Mouse (Mus musculus) adrenal gland, adult 2 months (tissue): ENCODE results near the gene Polr1b. TPM values are rescaled to one million over a fixed set of nuclear protein-coding genes. Genes with fewer than 3 reads are reported as not detected.

Experiments
- DNase-seq: peaks from one replicate; pipeline ENCODE4 v3.0.0; 2021
- long read RNA-seq: library from polyadenylated mRNA; stranded (forward); transcript quantifications from one replicate; pipeline ENCODE4 v2.0.0, GENCODE M21; 2021
- polyA plus RNA-seq: library from polyadenylated mRNA; depleted of rRNA; stranded (reverse); fragments of >200 nt; gene quantifications from 2 replicates; pipeline ENCODE4 v1.2.3, GENCODE M21; 2012; rRNA removed
- total RNA-seq, 2 experiments: library from RNA; stranded (reverse); gene quantifications; 2 replicates each; pipeline ENCODE4 v1.2.3; 2021

Polr1b gene
- total RNA-seq (10 to 100 TPM; 15.1 to 19.0 TPM), polyA plus RNA-seq (15.9 and 16.7 TPM in 2 replicates)
- long read RNA-seq, transcript Polr1b-202 (15 exons, 3,998 nt): major isoform, 12 of 13 reads
- long read RNA-seq, partial matches to known transcripts: 1 of 13 reads
- long read RNA-seq, other reads (novel, unspliced or antisense): 0 of 13 reads

GRCm38 (mm10) chr2:129100784-129101310 lies at the start of gene Polr1b:
Gene Polr1b (plus strand): TSS chr2:129100995.
- peak; percentile 96 for DNase-seq

GRCm38 (mm10) chr2:129052451-129052983 lies 48.3 kb upstream of the Polr1b start:
- no peak for DNase-seq

DNA sequence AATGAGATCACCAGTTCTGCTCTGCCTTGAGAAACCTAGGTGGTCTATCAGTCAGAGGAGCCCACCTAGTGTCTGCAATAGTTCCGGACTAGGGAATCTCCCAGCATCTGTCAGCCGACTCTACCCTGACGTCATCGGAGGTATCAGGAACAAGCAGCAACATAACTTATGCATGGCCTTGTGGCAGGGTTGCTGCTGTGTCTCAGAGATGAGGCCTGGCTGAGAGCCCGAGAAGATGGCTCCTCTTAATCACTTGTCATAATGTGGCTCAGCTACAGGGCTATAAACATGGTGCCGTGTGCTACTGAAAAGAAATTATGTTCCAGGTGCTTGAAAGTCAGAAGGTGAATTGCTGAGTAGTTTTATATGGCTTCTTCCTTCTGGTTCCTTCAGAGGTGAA lies 45.1 kb upstream of the Polr1b start:
- peak; percentile 53 for DNase-seq

DNA sequence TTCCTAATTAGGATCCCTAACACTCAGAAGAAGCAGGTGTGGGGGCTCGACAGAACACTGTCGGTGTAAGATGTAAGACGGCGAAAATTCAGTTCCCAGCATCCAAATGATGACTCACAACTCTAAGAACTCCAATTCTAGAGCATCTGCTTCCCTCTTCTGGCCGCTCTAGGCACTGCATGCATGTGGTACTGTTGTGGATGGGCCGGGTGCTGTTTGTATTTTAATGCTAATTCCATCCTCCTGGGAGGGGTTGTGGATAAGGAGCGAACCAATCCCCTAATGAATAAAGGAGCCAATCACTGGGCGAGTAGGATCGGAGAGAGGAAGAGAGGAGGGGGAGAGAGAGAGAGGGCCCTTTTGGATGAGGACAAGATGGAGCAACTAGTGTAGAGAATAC lies 44.2 kb upstream of the Polr1b start:
- no peak for DNase-seq

DNA sequence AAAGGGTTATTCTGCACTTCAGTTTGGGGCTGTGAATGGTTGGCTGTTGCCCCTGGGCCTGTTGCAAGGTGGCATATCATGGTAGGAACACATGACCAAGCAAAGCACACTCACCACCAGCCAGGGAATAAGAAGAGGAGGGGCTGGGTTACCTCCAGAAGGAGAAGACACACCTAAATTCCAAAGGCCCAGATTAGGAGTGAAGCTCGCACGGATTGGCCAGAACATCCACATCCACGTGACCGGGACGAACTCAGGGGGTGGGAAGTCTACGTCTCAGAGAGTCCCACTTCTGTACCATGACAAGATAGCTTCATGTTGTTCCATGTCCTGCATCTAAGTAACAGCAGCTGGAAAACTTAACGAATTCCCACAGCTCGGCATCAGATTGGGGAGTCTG lies 43.5 kb upstream of the Polr1b start:
- no peak for DNase-seq

DNA sequence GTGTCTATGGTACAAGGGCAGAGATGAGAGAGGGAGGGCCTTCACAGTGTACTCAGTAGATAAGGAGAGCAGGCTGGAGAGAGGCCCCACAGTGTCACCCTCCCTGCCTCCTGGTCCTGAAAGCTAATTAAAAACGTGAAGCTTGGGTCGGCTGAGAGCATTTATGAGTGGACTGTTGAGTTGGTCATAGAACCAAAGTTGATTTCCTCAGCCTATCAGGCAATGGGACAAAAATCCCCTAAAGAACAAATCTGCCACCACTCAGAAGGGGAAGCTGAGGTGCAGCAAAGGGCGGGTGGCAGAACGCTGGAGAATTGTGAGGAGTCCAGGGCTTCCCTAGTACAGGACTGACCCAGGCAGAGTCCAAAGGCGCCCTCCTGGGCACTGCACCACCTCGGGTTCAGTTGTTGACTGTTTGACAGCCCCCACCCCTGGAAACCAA lies 42.9 kb upstream of the Polr1b start:
- DNase-seq: no peak

- DNase-seq: no peak
These were observed 39.2 kb upstream of the Polr1b start for GRCm38 (mm10) chr2:129061456-129062059.

- peak; percentile 90 for DNase-seq
These were observed 35.1 kb upstream of the Polr1b start, which contains the start of gene Ttl for GRCm38 (mm10) chr2:129065437-129066282. Gene Ttl (plus strand): TSS chr2:129065942.

DNA sequence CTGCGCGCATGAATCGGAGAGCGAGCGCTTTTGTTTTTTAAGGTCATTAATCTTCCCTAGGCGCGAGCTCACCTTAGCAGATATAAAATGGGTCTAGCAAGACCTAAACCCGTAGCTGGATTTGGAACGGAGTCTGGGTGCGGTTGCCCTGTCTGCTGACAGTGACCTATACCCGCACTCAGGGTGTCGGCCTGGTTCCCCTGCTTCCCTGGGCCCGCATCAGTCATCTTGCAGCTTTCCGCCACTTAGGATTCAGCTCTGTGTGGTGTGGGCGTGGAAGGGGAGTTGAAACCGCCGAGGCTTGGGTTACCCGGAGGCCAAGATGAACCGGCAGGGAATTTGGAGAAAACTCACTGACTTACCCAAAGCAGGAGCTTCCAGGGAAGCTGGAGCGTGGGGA lies 34.5 kb upstream of the Polr1b start:
- peak; percentile 78 for DNase-seq

GRCm38 (mm10) chr2:129070296-129070695 lies 30.5 kb upstream of the Polr1b start:
- no peak for DNase-seq

- no peak for DNase-seq
These were observed 22.5 kb upstream of the Polr1b start for GRCm38 (mm10) chr2:129078313-129078712.

GRCm38 (mm10) chr2:129079194-129079593 lies 21.6 kb upstream of the Polr1b start:
- no peak for DNase-seq

GRCm38 (mm10) chr2:129081097-129081496 lies 19.7 kb upstream of the Polr1b start:
- no peak for DNase-seq

DNA sequence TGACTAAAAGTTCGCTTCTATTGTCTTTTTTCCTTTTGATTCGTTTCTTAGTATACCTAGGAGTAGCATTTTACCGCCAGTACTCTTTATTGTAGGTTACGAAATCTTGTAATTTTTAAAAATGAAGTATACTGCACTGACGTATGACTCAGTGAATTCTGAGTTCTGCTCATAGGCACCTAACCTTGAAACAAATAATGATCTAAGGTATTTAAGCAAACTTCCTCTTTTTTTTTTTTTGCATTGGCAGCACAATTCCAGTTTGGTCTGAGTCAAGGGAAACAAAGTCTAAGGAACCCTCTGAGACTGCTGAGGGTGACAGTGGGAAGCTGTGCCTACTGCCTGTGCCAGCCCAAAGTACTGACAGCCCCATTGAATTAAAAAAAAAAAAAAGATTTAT lies 17.3 kb upstream of the Polr1b start:
- no peak for DNase-seq

GRCm38 (mm10) chr2:129084959-129085358 lies 15.8 kb upstream of the Polr1b start:
- DNase-seq: no peak

GRCm38 (mm10) chr2:129087520-129087919 lies 13.3 kb upstream of the Polr1b start:
- DNase-seq: no peak

DNA sequence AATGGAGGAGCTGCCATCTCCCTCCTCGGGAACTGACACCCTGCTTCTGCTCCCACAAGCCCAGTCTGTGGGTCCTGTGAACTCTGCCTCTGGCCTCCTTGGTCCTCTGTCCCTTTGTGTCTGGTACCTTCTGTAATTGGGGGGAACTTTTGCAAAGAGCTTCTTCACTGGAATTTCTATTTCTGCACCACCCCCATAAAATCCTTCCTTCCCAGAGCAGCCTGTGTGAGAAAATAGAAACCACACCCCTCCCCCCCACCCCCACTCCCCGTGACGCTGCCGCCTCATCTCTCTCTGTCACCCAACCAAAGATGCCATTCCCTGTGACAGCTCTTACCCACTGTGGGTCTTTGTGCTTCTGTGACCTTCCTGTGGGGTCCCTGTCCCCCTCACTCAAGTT lies 10.4 kb upstream of the Polr1b start:
- no peak for DNase-seq

DNA sequence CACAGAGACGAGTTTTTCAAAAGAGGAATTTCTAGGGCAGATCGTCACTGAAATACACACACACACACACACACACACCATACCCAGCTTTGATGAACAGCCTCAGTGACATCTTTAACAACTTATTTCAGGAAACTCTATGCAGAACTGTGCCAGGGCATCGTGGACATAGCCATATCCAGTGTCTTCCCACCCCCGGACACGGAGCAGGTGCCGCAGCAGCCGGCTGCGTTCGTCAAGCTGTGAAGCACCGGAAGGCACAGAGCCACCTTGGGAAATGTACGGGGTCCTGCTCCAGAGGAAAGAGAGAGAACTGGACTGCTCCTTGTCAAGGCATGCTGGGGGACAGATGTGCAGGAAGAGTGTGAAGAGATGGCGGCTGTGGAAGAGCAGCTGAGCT lies 8.0 kb upstream of the Polr1b start:
- no peak for DNase-seq

GRCm38 (mm10) chr2:129093926-129094724 lies 6.7 kb upstream of the Polr1b start:
- no peak for DNase-seq

DNA sequence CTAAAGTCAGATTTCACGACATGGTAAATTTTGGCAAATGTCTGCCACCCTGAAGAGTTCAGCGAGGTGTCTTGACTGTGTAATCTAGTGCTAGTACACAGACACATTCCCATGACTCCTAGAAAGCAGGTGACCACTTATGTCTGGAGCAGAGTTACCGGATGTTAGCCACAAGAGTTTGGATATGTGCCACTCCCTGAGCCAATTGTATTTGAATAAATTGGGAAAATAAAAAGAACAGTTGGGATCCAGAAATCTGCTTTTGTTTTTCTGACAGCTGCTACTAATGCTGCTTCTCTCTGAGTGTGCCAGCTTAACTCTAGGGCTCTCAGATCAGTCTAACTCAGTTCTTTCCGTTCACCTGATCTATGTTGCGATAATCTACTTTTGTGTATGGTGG lies 12.1 kb downstream of the Polr1b start:
- no peak for DNase-seq

DNA sequence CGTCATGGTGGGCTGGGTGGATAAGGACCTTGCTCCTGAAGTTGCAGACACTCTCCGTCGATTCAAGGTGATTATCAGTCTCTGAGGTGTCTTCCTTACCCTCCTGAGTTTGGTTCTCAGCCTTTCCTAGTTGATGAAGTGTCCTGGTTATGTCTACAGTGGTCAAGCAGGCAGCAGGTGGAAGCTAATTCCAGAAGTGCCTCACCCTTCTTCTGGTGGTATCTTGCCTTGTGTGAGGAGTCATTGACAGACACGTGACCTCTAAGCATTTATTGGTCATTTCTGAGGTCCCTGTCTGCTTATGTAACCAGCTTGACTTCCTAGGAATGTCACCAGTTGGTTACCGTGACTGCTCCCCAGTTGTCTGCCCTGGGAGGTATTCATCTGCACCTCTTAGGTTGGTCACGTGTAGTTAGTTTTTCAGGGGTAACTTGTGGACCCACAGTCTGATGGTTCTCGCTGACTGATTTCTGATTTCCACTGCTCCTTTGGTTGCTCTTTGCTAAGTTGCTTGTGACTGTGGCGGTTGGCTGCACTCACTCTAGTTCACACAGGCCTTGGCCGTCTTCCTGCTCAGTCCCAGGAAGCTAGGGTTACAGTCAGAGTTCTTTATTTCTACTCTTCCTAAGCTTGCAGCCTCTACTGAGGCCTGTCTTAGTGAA lies 15.0 kb downstream of the Polr1b start:
- no peak for DNase-seq
